Mouse (Mus musculus): ENCODE measurements around the gene Scarb1.
"Not testable (repeated sequence)": the region's sequence is repeated elsewhere in the genome, so short reads cannot be mapped to it uniquely, and the experiment has no call there.

The Scarb1 gene

GRCm38 (mm10) chr5:125340547-125341262 is at the start of gene Scarb1:
Gene Scarb1, minus strand, starts transcription at chr5:125341094.
- peak; percentile 85 for DNase-seq (ENCODE audit: low spot score)

GRCm38 (mm10) chr5:125389579-125390441 is 48.9 kb upstream of the Scarb1 start, which contains the start of gene Ubc:
Gene Ubc, minus strand, starts transcription at chr5:125390202.
- DNase-seq (ENCODE audit: low spot score), result peak; percentile 83

- peak; percentile 85 for DNase-seq (ENCODE audit: low spot score)
Measured at GRCm38 (mm10) chr5:125389131-125389578, 48.3 kb upstream of the Scarb1 start, which contains the start of gene Gm10382. Gene Gm10382, plus strand, starts transcription at chr5:125389322.

GRCm38 (mm10) chr5:125388358-125389092 is 47.6 kb upstream of the Scarb1 start:
- DNase-seq (ENCODE audit: low spot score), result no peak

- DNase-seq (ENCODE audit: low spot score), result not testable (repeated sequence)
Measured at GRCm38 (mm10) chr5:125387295-125387694, 46.4 kb upstream of the Scarb1 start.

GRCm38 (mm10) chr5:125385215-125385940 is 44.5 kb upstream of the Scarb1 start:
- no peak for DNase-seq (ENCODE audit: low spot score)

GRCm38 (mm10) chr5:125384512-125385214 is 43.8 kb upstream of the Scarb1 start:
- no peak for DNase-seq (ENCODE audit: low spot score)

- no peak for DNase-seq (ENCODE audit: low spot score)
Measured at GRCm38 (mm10) chr5:125383637-125384420, 42.9 kb upstream of the Scarb1 start.

GRCm38 (mm10) chr5:125382673-125383558 is 42.0 kb upstream of the Scarb1 start:
- no peak for DNase-seq (ENCODE audit: low spot score)

- DNase-seq (ENCODE audit: low spot score), result no peak
Measured at GRCm38 (mm10) chr5:125381954-125382672, 41.2 kb upstream of the Scarb1 start.

GRCm38 (mm10) chr5:125378919-125379318 is 38.0 kb upstream of the Scarb1 start:
- DNase-seq (ENCODE audit: low spot score), result no peak

- no peak for DNase-seq (ENCODE audit: low spot score)
Measured at GRCm38 (mm10) chr5:125377214-125377613, 36.3 kb upstream of the Scarb1 start.

- DNase-seq (ENCODE audit: low spot score), result no peak
Measured at GRCm38 (mm10) chr5:125375871-125376270, 35.0 kb upstream of the Scarb1 start.

GRCm38 (mm10) chr5:125372027-125372426 is 31.1 kb upstream of the Scarb1 start:
- no peak for DNase-seq (ENCODE audit: low spot score)

GRCm38 (mm10) chr5:125370950-125371693 is 30.2 kb upstream of the Scarb1 start:
- no peak for DNase-seq (ENCODE audit: low spot score)

- DNase-seq (ENCODE audit: low spot score), result no peak
Measured at GRCm38 (mm10) chr5:125368568-125368967, 27.7 kb upstream of the Scarb1 start.

- DNase-seq (ENCODE audit: low spot score), result no peak
Measured at GRCm38 (mm10) chr5:125368156-125368555, 27.3 kb upstream of the Scarb1 start.
